Mouse (Mus musculus) thymus, adult 2 months (tissue): Measurements from ENCODE around the gene Icam5.

Experiments
- CTCF ChIP-seq: fragments of 200-500 bp; IDR thresholded peaks from 2 replicates; pipeline ENCODE4 v1.5.1; 2012; ENCODE audit warnings: mild to moderate bottlenecking, control low read depth, low read length, moderate library complexity, borderline replicate concordance; ENCODE audit not compliant: control insufficient read depth, poor library complexity, insufficient read depth; ENCODE audit errors: extremely low read depth
- POLR2A ChIP-seq: fragments of 200-500 bp; IDR thresholded peaks from 2 replicates; pipeline ENCODE4 v1.6.1; 2012; ENCODE audit warnings: mild to moderate bottlenecking, low read length, control low read depth, moderate library complexity; ENCODE audit not compliant: control insufficient read depth, poor library complexity, insufficient read depth; ENCODE audit errors: extremely low read depth

- TF ChIP-seq CTCF = no peak
- no peak for TF ChIP-seq POLR2A
Observed at GRCm38 (mm10) chr9:20991587-20991986, 40.3 kb upstream of the Icam5 start.
